ENCODE assay signal across 11 mouse cellular contexts in genomic region chr7:102636665-102637064, GRCm38 (mm10). TPM values are rescaled to one million over a fixed set of nuclear protein-coding genes. Genes with fewer than 3 reads are reported as not detected.
DNase-seq lines count a peak whose midpoint lies in the region; ATAC-seq lines count a peak whose summit lies in the region.
"Had no signal": no experiment of that assay in that cellular context is flagged by ENCODE, and none has a peak within 500 bp of the region (broad histone marks: within the 10 kb centered on the region; RNA-seq: fewer than 3 reads in every experiment).

No protein-coding gene starts in this region.

- ATAC-seq in megakaryocyte-erythroid progenitor cell, adult 5-6 weeks (replicated peaks; ENCODE audit: low FRiP score, low TSS enrichment, poor library complexity, severe bottlenecking): peak; percentile 88
- ATAC-seq in activated CD4-positive, CD25-positive, alpha-beta regulatory T cell, adult 4 months: no peak

- peak; percentile 65 for DNase-seq in gastrocnemius, adult 18-20 months (ENCODE audit: low spot score)
- DNase-seq in gastrocnemius, postnatal 4 days (ENCODE audit: low spot score in 2 of 2): no peak
- peak; percentile 49 for DNase-seq in testis, postnatal 10 days (ENCODE audit: low spot score)
- DNase-seq in testis, postnatal 14 days (ENCODE audit: low spot score): no peak
- DNase-seq in cerebellum, postnatal 14 days: peak; percentile 62 to 65
- peak; percentile 58 to 74 for DNase-seq in kidney, postnatal 36 days

RNA-seq across cellular contexts. Expression of gene Olfr554, which starts 1.6 kb away (rescaled TPM):
- not detected for total RNA-seq in gastrocnemius, adult 18-20 months (2021)
- not detected for total RNA-seq in gastrocnemius, postnatal 4 days (2021)
- total RNA-seq in megakaryocyte-erythroid progenitor cell, adult 5-6 weeks (2014; fragmentation: Nextera tagmentation): not detected in 2 replicates
- total RNA-seq in megakaryocyte-erythroid progenitor cell, adult 5-6 weeks (2017): not detected in 2 replicates
- not detected for polyA plus RNA-seq in activated CD4-positive, CD25-positive, alpha-beta regulatory T cell, adult 4 months (2017; shearing (Covaris generic))
- total RNA-seq: adrenal gland, postnatal 4 days had no signal
- polyA plus RNA-seq: myocyte had no signal

RNA-seq across cellular contexts. Expression of gene Olfr553, which starts 18.6 kb away (rescaled TPM):
- not detected for total RNA-seq in gastrocnemius, adult 18-20 months (2021)
- not detected for total RNA-seq in gastrocnemius, postnatal 4 days (2021)
- total RNA-seq in megakaryocyte-erythroid progenitor cell, adult 5-6 weeks (2014; fragmentation: Nextera tagmentation): not detected in 2 replicates
- not detected in 2 replicates for total RNA-seq in megakaryocyte-erythroid progenitor cell, adult 5-6 weeks (2017)
- not detected for polyA plus RNA-seq in activated CD4-positive, CD25-positive, alpha-beta regulatory T cell, adult 4 months (2017; shearing (Covaris generic))
- total RNA-seq: adrenal gland, postnatal 4 days; layer of hippocampus, adult 18-20 months had no signal
- polyA plus RNA-seq: myocyte had no signal

RNA-seq across cellular contexts. Expression of gene Olfr555, which starts 22.0 kb away (rescaled TPM):
- not detected for total RNA-seq in gastrocnemius, adult 18-20 months (2021)
- total RNA-seq in gastrocnemius, postnatal 4 days (2021): not detected
- total RNA-seq in megakaryocyte-erythroid progenitor cell, adult 5-6 weeks (2014; fragmentation: Nextera tagmentation): not detected in 2 replicates
- total RNA-seq in megakaryocyte-erythroid progenitor cell, adult 5-6 weeks (2017): not detected in 2 replicates
- polyA plus RNA-seq in activated CD4-positive, CD25-positive, alpha-beta regulatory T cell, adult 4 months (2017; shearing (Covaris generic)): not detected
- total RNA-seq: adrenal gland, postnatal 4 days; layer of hippocampus, adult 18-20 months had no signal
- polyA plus RNA-seq: myocyte had no signal

RNA-seq across cellular contexts. Expression of gene Olfr556, which starts 28.0 kb away (rescaled TPM):
- total RNA-seq in gastrocnemius, adult 18-20 months (2021): not detected
- not detected for total RNA-seq in gastrocnemius, postnatal 4 days (2021)
- total RNA-seq in megakaryocyte-erythroid progenitor cell, adult 5-6 weeks (2014; fragmentation: Nextera tagmentation): not detected in 2 replicates
- total RNA-seq in megakaryocyte-erythroid progenitor cell, adult 5-6 weeks (2017): not detected in 2 replicates
- polyA plus RNA-seq in activated CD4-positive, CD25-positive, alpha-beta regulatory T cell, adult 4 months (2017; shearing (Covaris generic)): under 1 TPM in 1 of 2 experiments, not detected in 1; 0.12 TPM
- total RNA-seq: adrenal gland, postnatal 4 days; layer of hippocampus, adult 18-20 months had no signal
- polyA plus RNA-seq: myocyte had no signal

RNA-seq across cellular contexts. Expression of gene Olfr552, which starts 39.1 kb away (rescaled TPM):
- under 1 TPM; 0.09 to 0.17 TPM for total RNA-seq in gastrocnemius, adult 18-20 months (2021)
- not detected for total RNA-seq in gastrocnemius, postnatal 4 days (2021)
- 0.20 TPM in 1 of 2 replicates, not detected in the other for total RNA-seq in megakaryocyte-erythroid progenitor cell, adult 5-6 weeks (2014; fragmentation: Nextera tagmentation)
- not detected in 2 replicates for total RNA-seq in megakaryocyte-erythroid progenitor cell, adult 5-6 weeks (2017)
- not detected for polyA plus RNA-seq in activated CD4-positive, CD25-positive, alpha-beta regulatory T cell, adult 4 months (2017; shearing (Covaris generic))
- polyA plus RNA-seq: myocyte had no signal

Comparison
In these comparisons a context has a peak if more than half of its experiments do, and no peak if none do; other contexts are left out.
1. DNase-seq: peak in gastrocnemius, adult 18-20 months (single experiment), testis, postnatal 10 days (single experiment), cerebellum, postnatal 14 days (2 of 2) and kidney, postnatal 36 days (2 of 2); none in gastrocnemius, postnatal 4 days (0 of 2) and testis, postnatal 14 days (single experiment).